8 mouse cellular contexts compared by ENCODE assay signal in the genomic region with DNA sequence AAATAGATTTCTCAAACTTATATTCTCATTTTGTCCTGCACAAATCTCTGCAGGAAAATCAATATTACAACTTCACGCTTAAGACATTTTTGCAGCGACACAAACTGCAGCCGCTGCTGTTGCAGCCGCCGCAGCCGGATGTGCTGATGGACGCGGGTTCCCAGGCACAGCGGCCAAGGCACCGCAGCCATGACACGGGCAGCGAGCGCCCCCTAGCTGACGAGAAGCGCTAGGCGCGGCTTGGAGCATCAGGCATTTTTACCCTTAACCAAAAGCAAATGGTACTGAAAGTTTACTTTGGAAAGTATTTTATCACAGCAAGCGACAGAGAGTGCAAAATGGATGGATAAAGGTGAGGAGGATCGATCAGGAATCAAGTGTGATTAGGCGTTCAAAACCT. TPM values are rescaled to one million over a fixed set of nuclear protein-coding genes. Genes with fewer than 3 reads are reported as not detected.
A peak's percentile ranks its signal among the peaks of the same experiment; 100 is the strongest.
DNase-seq lines count a peak whose midpoint lies in the region; ATAC-seq and TF ChIP-seq lines count a peak whose summit lies in the region.

No protein-coding gene starts in this region.

- 0 out of 2 replicates have a peak, but pooled peaks cover 7% of the 10 kb centered on the region for H3K27me3 ChIP-seq in forebrain, embryonic 12.5 days
- H3K27me3 ChIP-seq in lung, embryonic 15.5 days, result peaks cover 79% of the 10 kb centered on the region

- peaks cover 68% of the 10 kb centered on the region for H3K4me1 ChIP-seq in forebrain, embryonic 12.5 days
- H3K4me1 ChIP-seq in lung, embryonic 15.5 days, result 0 out of 2 replicates have a peak, but pooled peaks cover 5% of the 10 kb centered on the region

- ATAC-seq in CD4-positive, CD25-positive, alpha-beta regulatory T cell, adult 4 months, result peak; percentile 40
- ATAC-seq in forebrain, embryonic 12.5 days (ENCODE audit: low FRiP score), result 0 out of 2 replicates have a peak, but pooled peaks have one; percentile 43
- no peak for ATAC-seq in lung, embryonic 15.5 days (ENCODE audit: borderline replicate concordance, extremely low read depth, low FRiP score, low TSS enrichment)

- TF ChIP-seq CTCF in brain, embryonic 14.5 days (IDR thresholded peaks at IDR 0.05; ENCODE audit: borderline replicate concordance, extremely low read depth, insufficient read depth, insufficient read length), result peak; percentile 100

- peak; percentile 94 for DNase-seq in brain, embryonic 14.5 days (ENCODE audit: low read depth)
- peak; percentile 86 for DNase-seq in heart, postnatal 4 days
- DNase-seq in layer of hippocampus, adult 18-20 months (ENCODE audit: low spot score in 2 of 2), result peak; percentile 77 to 94
- DNase-seq in ovary, postnatal 14 days (ENCODE audit: low spot score), result peak; percentile 74
- DNase-seq in thymus, postnatal 0 days (ENCODE audit: low spot score), result peak; percentile 93

- peak overlapping the region; percentile 75 for H3K4me2 ChIP-seq in forebrain, embryonic 12.5 days
- peak overlapping the region; percentile 1; the same call in 1 of the 2 replicates for H3K4me2 ChIP-seq in lung, embryonic 15.5 days

- 2% methylated on average over 20 of the region's 20 CpGs for WGBS in forebrain, embryonic 12.5 days
- WGBS in lung, embryonic 15.5 days, result 1% methylated on average over 20 of the region's 20 CpGs

- peak overlapping the region; percentile 76; the same call in 1 of the 2 replicates for H3K27ac ChIP-seq in forebrain, embryonic 12.5 days
- H3K27ac ChIP-seq in lung, embryonic 15.5 days, result no peak overlapping the region

- TF ChIP-seq POLR2A in brain, embryonic 14.5 days (IDR thresholded peaks at IDR 0.05; ENCODE audit: borderline replicate concordance, extremely low read depth, insufficient read depth, insufficient read length, poor library complexity, severe bottlenecking), result no peak

- no peaks in the 10 kb centered on the region for H3K9me3 ChIP-seq in forebrain, embryonic 12.5 days
- H3K9me3 ChIP-seq in lung, embryonic 15.5 days, result no peaks in the 10 kb centered on the region

- no peaks in the 10 kb centered on the region for H3K36me3 ChIP-seq in forebrain, embryonic 12.5 days (replicated peaks)
- no peaks in the 10 kb centered on the region for H3K36me3 ChIP-seq in lung, embryonic 15.5 days

- peak overlapping the region; percentile 47 for H3K9ac ChIP-seq in forebrain, embryonic 12.5 days
- H3K9ac ChIP-seq in lung, embryonic 15.5 days, result no peak overlapping the region

- peak overlapping the region; percentile 96 for H3K4me3 ChIP-seq in forebrain, embryonic 12.5 days (replicated peaks)
- no peak overlapping the region for H3K4me3 ChIP-seq in lung, embryonic 15.5 days

RNA-seq across cellular contexts. Expression of gene Bcl11b, which starts 4.7 kb away (rescaled TPM):
- polyA plus RNA-seq in CD4-positive, CD25-positive, alpha-beta regulatory T cell, adult 4 months (2017; shearing (Covaris generic)), result 10 to 100 TPM; 40.0 to 41.6 TPM
- polyA plus RNA-seq in brain, embryonic 14.5 days (2012; rRNA removed), result 67.1 and 73.3 TPM in 2 replicates
- 46.0 and 54.4 TPM in 2 replicates for polyA plus RNA-seq in forebrain, embryonic 12.5 days (2016; fragmentation: Nextera tagmentation; extraction: Ambion mirVana)
- 1 to 10 TPM; 1.5 to 1.6 TPM for total RNA-seq in heart, postnatal 4 days (2021)
- total RNA-seq in layer of hippocampus, adult 18-20 months (2021), result 100 to 1,000 TPM; 143 to 144 TPM
- polyA plus RNA-seq in lung, embryonic 15.5 days (2015; fragmentation: Nextera tagmentation; extraction: Ambion mirVana), result 3.4 and 5.2 TPM in 2 replicates
- 110 and 156 TPM in 2 replicates for polyA plus RNA-seq in thymus, postnatal 0 days (2015; fragmentation: Nextera tagmentation; extraction: Ambion mirVana)
